Mouse (Mus musculus): ENCODE measurements around the gene Tmem50b. TPM values are rescaled to one million over a fixed set of nuclear protein-coding genes. Genes with fewer than 3 reads are reported as not detected.

The Tmem50b gene
- polyA plus RNA-seq, 1 experiment from 2014 or later = 26.1 TPM

GRCm38 (mm10) chr16:91630584-91630983, 33.0 kb upstream of the Tmem50b start:
- no peak for ATAC-seq (ENCODE audit: insufficient number of reproducible peaks, insufficient read depth, low FRiP score, low TSS enrichment, low read depth)
- Histone ChIP-seq H3K36me3 (peaks cover 95% of the 10 kb centered on the region), H3K27me3 (no peaks in the 10 kb centered on the region), H3K4me2 (no peak overlapping the region), H3K9ac (replicated peaks) (no peak overlapping the region), H3K9me3 (no peaks in the 10 kb centered on the region), H3K4me3 (replicated peaks) (no peak overlapping the region), H3K4me1 (replicated peaks) (no peaks in the 10 kb centered on the region), H3K27ac (no peak overlapping the region)
- 85% methylated on average over 1 of the region's 1 CpGs for WGBS

- Histone ChIP-seq H3K4me1 (replicated peaks) (no peaks in the 10 kb centered on the region), H3K4me2 (no peak overlapping the region), H3K36me3 (peaks cover 96% of the 10 kb centered on the region), H3K27me3 (no peaks in the 10 kb centered on the region), H3K27ac (no peak overlapping the region), H3K4me3 (replicated peaks) (no peak overlapping the region), H3K9me3 (no peaks in the 10 kb centered on the region), H3K9ac (replicated peaks) (no peak overlapping the region)
- WGBS = 94% methylated on average over 4 of the region's 4 CpGs
- ATAC-seq (ENCODE audit: insufficient number of reproducible peaks, insufficient read depth, low FRiP score, low TSS enrichment, low read depth) = no peak
Measured at GRCm38 (mm10) chr16:91629749-91630148, 32.1 kb upstream of the Tmem50b start.

GRCm38 (mm10) chr16:91628673-91629072, 31.1 kb upstream of the Tmem50b start:
- Histone ChIP-seq H3K27ac (no peak overlapping the region), H3K4me1 (replicated peaks) (no peaks in the 10 kb centered on the region), H3K9ac (replicated peaks) (no peak overlapping the region), H3K36me3 (peaks cover 95% of the 10 kb centered on the region), H3K4me3 (replicated peaks) (no peak overlapping the region), H3K9me3 (no peaks in the 10 kb centered on the region), H3K4me2 (no peak overlapping the region), H3K27me3 (no peaks in the 10 kb centered on the region)
- 94% methylated on average over 3 of the region's 3 CpGs for WGBS
- ATAC-seq (ENCODE audit: insufficient number of reproducible peaks, insufficient read depth, low FRiP score, low TSS enrichment, low read depth) = no peak

- 90% methylated on average over 7 of the region's 7 CpGs for WGBS
- H3K36me3 ChIP-seq = peaks cover 95% of the 10 kb centered on the region
- no peak for ATAC-seq (ENCODE audit: insufficient number of reproducible peaks, insufficient read depth, low FRiP score, low TSS enrichment, low read depth)
- no peak overlapping the region for H3K27ac ChIP-seq
- H3K9ac ChIP-seq (replicated peaks) = no peak overlapping the region
- no peaks in the 10 kb centered on the region for H3K27me3 ChIP-seq
- H3K4me2 ChIP-seq = no peak overlapping the region
- H3K4me1 ChIP-seq (replicated peaks) = no peaks in the 10 kb centered on the region
- H3K4me3 ChIP-seq (replicated peaks) = no peak overlapping the region
- H3K9me3 ChIP-seq = no peaks in the 10 kb centered on the region
Measured at GRCm38 (mm10) chr16:91627831-91628230, 30.2 kb upstream of the Tmem50b start.

- H3K4me2 ChIP-seq = no peak overlapping the region
- no peak overlapping the region for H3K27ac ChIP-seq
- no peak overlapping the region for H3K4me3 ChIP-seq (replicated peaks)
- peaks cover 83% of the 10 kb centered on the region for H3K36me3 ChIP-seq
- no peak overlapping the region for H3K9ac ChIP-seq (replicated peaks)
- H3K9me3 ChIP-seq = no peaks in the 10 kb centered on the region
- ATAC-seq (ENCODE audit: insufficient number of reproducible peaks, insufficient read depth, low FRiP score, low TSS enrichment, low read depth) = no peak
- H3K4me1 ChIP-seq (replicated peaks) = no peaks in the 10 kb centered on the region
- 95% methylated on average over 9 of the region's 9 CpGs for WGBS
- H3K27me3 ChIP-seq = 0 out of 2 replicates have a peak, but pooled peaks cover 2% of the 10 kb centered on the region
Measured at GRCm38 (mm10) chr16:91623074-91623473, 25.5 kb upstream of the Tmem50b start.

- no peak for ATAC-seq (ENCODE audit: insufficient number of reproducible peaks, insufficient read depth, low FRiP score, low TSS enrichment, low read depth)
- Histone ChIP-seq H3K4me2 (no peak overlapping the region), H3K4me1 (replicated peaks) (no peaks in the 10 kb centered on the region)
Measured at GRCm38 (mm10) chr16:91620991-91621390, 23.4 kb upstream of the Tmem50b start.

GRCm38 (mm10) chr16:91620185-91620584, 22.6 kb upstream of the Tmem50b start:
- 83% methylated on average over 5 of the region's 5 CpGs for WGBS
- Histone ChIP-seq H3K4me3 (replicated peaks) (no peak overlapping the region), H3K4me1 (replicated peaks) (no peaks in the 10 kb centered on the region), H3K9ac (replicated peaks) (no peak overlapping the region), H3K4me2 (no peak overlapping the region), H3K36me3 (peaks cover 54% of the 10 kb centered on the region), H3K27me3 (0 out of 2 replicates have a peak, but pooled peaks cover 3% of the 10 kb centered on the region), H3K9me3 (no peaks in the 10 kb centered on the region), H3K27ac (no peak overlapping the region)
- ATAC-seq (ENCODE audit: insufficient number of reproducible peaks, insufficient read depth, low FRiP score, low TSS enrichment, low read depth) = no peak

More at GRCm38 (mm10) chr16:91620991-91621390, 23.4 kb upstream of the Tmem50b start:
- Histone ChIP-seq H3K9me3 (no peaks in the 10 kb centered on the region), H3K27me3 (0 out of 2 replicates have a peak, but pooled peaks cover 3% of the 10 kb centered on the region), H3K9ac (replicated peaks) (no peak overlapping the region), H3K27ac (no peak overlapping the region), H3K36me3 (peaks cover 62% of the 10 kb centered on the region), H3K4me3 (replicated peaks) (no peak overlapping the region)
- WGBS = 90% methylated on average over 11 of the region's 11 CpGs

- H3K27ac ChIP-seq = no peak within 1 kb of the TSS
- peak within 1 kb of the TSS; percentile 81 for H3K4me2 ChIP-seq
- H3K9ac ChIP-seq (replicated peaks) = peak within 1 kb of the TSS; percentile 75
- H3K27me3 ChIP-seq = 0 out of 2 replicates have a peak, but pooled peaks cover 3% of the 10 kb centered on the region
- H3K36me3 ChIP-seq = peaks cover 42% of the 10 kb centered on the region
- H3K4me1 ChIP-seq (replicated peaks) = no peaks in the 10 kb centered on the region
- WGBS = 10% methylated on average over 39 of the region's 39 CpGs
- ATAC-seq (ENCODE audit: insufficient number of reproducible peaks, insufficient read depth, low FRiP score, low TSS enrichment, low read depth) = peak; percentile 90
- no peaks in the 10 kb centered on the region for H3K9me3 ChIP-seq
- peak within 1 kb of the TSS; percentile 69 for H3K4me3 ChIP-seq (replicated peaks)
Measured at GRCm38 (mm10) chr16:91618511-91619501, 21.2 kb upstream of the Tmem50b start, which contains the start of gene Dnajc28. TSS of gene Dnajc28 (minus strand) at chr16:91619026.

GRCm38 (mm10) chr16:91614552-91614951, 17.0 kb upstream of the Tmem50b start:
- H3K27ac ChIP-seq = no peak overlapping the region
- H3K4me2 ChIP-seq = no peak overlapping the region
- H3K9ac ChIP-seq (replicated peaks) = no peak overlapping the region
- no peak for ATAC-seq (ENCODE audit: insufficient number of reproducible peaks, insufficient read depth, low FRiP score, low TSS enrichment, low read depth)
- no peak overlapping the region for H3K4me3 ChIP-seq (replicated peaks)
- H3K27me3 ChIP-seq = 0 out of 2 replicates have a peak, but pooled peaks cover 3% of the 10 kb centered on the region
- H3K4me1 ChIP-seq (replicated peaks) = no peaks in the 10 kb centered on the region
- no peaks in the 10 kb centered on the region for H3K36me3 ChIP-seq
- 89% methylated on average over 6 of the region's 6 CpGs for WGBS
- no peaks in the 10 kb centered on the region for H3K9me3 ChIP-seq

GRCm38 (mm10) chr16:91612525-91612924, 14.9 kb upstream of the Tmem50b start:
- ATAC-seq (ENCODE audit: insufficient number of reproducible peaks, insufficient read depth, low FRiP score, low TSS enrichment, low read depth) = no peak
- H3K4me1 ChIP-seq (replicated peaks) = no peaks in the 10 kb centered on the region
- 72% methylated on average over 5 of the region's 5 CpGs for WGBS

GRCm38 (mm10) chr16:91611248-91611647, 13.6 kb upstream of the Tmem50b start:
- Histone ChIP-seq H3K9ac (replicated peaks) (no peak overlapping the region), H3K27me3 (no peaks in the 10 kb centered on the region), H3K4me1 (replicated peaks) (no peaks in the 10 kb centered on the region), H3K9me3 (no peaks in the 10 kb centered on the region), H3K27ac (no peak overlapping the region), H3K4me2 (no peak overlapping the region), H3K36me3 (no peaks in the 10 kb centered on the region), H3K4me3 (replicated peaks) (no peak overlapping the region)
- WGBS = 70% methylated on average over 11 of the region's 11 CpGs
- ATAC-seq (ENCODE audit: insufficient number of reproducible peaks, insufficient read depth, low FRiP score, low TSS enrichment, low read depth) = no peak

More at GRCm38 (mm10) chr16:91612525-91612924, 14.9 kb upstream of the Tmem50b start:
- Histone ChIP-seq H3K36me3 (no peaks in the 10 kb centered on the region), H3K27me3 (no peaks in the 10 kb centered on the region), H3K27ac (no peak overlapping the region), H3K9me3 (no peaks in the 10 kb centered on the region), H3K4me2 (no peak overlapping the region), H3K9ac (replicated peaks) (no peak overlapping the region), H3K4me3 (replicated peaks) (no peak overlapping the region)

All from limb, embryonic 12.5 days (tissue).